Mouse (Mus musculus) cerebellum, adult 2 months (tissue): ENCODE results near the gene Cenpp. TPM values are rescaled to one million over a fixed set of nuclear protein-coding genes. Genes with fewer than 3 reads are reported as not detected.
"Not testable (repeated sequence)": the region's sequence is repeated elsewhere in the genome, so short reads cannot be mapped to it uniquely, and the experiment has no call there.

Experiments used
- DNase-seq, 2 experiments: peaks; one replicate each; pipeline ENCODE4 v3.0.0; 2021
- H3K27ac ChIP-seq: fragments of 200-500 bp; 2 replicates; pipeline ENCODE4 v1.5.1; 2012; ENCODE audit warnings: low read length, control low read depth, inconsistent platforms; ENCODE audit not compliant: insufficient read depth
- H3K27me3 ChIP-seq: fragments of 200-500 bp; 2 replicates; pipeline ENCODE4 v1.6.1; 2012; ENCODE audit warnings: inconsistent platforms, mild to moderate bottlenecking, low read length, moderate library complexity; ENCODE audit not compliant: control insufficient read depth, insufficient read depth
- H3K4me1 ChIP-seq: fragments of 200-500 bp; 2 replicates; pipeline ENCODE4 v1.6.1; 2011; ENCODE audit warnings: low read length; ENCODE audit not compliant: control insufficient read depth, insufficient read depth
- H3K4me3 ChIP-seq: fragments of 200-500 bp; replicated peaks from 2 replicates; pipeline ENCODE3; 2011; ENCODE audit warnings: mild to moderate bottlenecking, low read depth, low read length, control low read depth; ENCODE audit not compliant: insufficient read depth
- CTCF ChIP-seq: fragments of 200-500 bp; IDR thresholded peaks from 2 replicates; pipeline ENCODE4 v1.5.1; 2011; ENCODE audit warnings: low read depth, mild to moderate bottlenecking, control low read depth, low read length, moderate library complexity, borderline replicate concordance; ENCODE audit not compliant: insufficient read depth
- POLR2A ChIP-seq: fragments of 200-500 bp; IDR thresholded peaks from 2 replicates; pipeline ENCODE4 v1.6.1; 2011; ENCODE audit warnings: low read length, control low read depth, borderline replicate concordance; ENCODE audit not compliant: insufficient read depth
- WGBS: fragments of 180-500 bp; shearing (Covaris S2); methylation state at CpG from one replicate; pipeline ENCODE4 v1.1.7; 2018; 5-methylcytosine and 5-hydroxymethylcytosine counted together
- polyA plus RNA-seq: library from polyadenylated mRNA; depleted of rRNA; stranded (reverse); fragments of >200 nt; gene quantifications from 2 replicates; pipeline ENCODE4 v1.2.3, GENCODE M21; 2012

Cenpp gene
- polyA plus RNA-seq, 1 experiment = 0.98 TPM

- Histone ChIP-seq H3K27ac (no peak overlapping the region), H3K4me3 (no peak overlapping the region), H3K4me1 (no peaks in the 10 kb centered on the region), H3K27me3 (no peaks in the 10 kb centered on the region)
- TF ChIP-seq CTCF (no peak), POLR2A (no peak)
- no peak for DNase-seq
- 85% methylated on average over 2 of the region's 2 CpGs for WGBS
Measured at GRCm38 (mm10) chr13:49629076-49629475, 23.5 kb downstream of the Cenpp start.

GRCm38 (mm10) chr13:49628167-49628566 is 24.4 kb downstream of the Cenpp start:
- no peaks in the 10 kb centered on the region for H3K4me1 ChIP-seq
- H3K27me3 ChIP-seq = no peaks in the 10 kb centered on the region
- DNase-seq = no peak
- H3K4me3 ChIP-seq = no peak overlapping the region
- H3K27ac ChIP-seq = no peak overlapping the region
- TF ChIP-seq POLR2A = no peak
- no peak for TF ChIP-seq CTCF

DNA sequence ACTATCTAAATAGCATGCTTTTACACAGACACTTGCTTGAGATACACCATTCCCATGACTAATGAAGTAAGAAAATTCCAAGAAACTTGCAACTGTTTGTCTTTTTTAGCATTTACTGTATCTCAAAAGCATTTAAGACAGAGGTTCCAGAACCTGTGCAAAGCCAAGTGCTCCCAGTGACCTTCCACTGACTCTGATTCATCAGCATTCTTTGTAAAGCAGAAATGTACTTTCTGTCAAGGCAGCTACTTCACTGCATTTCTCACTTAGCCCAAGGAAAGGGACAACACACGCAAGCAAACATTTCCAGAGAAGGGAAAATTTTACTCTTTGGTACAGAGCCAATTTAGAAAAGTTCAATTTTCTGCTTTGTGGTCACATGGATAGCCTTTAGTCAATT is 29.4 kb downstream of the Cenpp start:
- no peak for DNase-seq
- Histone ChIP-seq H3K4me1 (no peaks in the 10 kb centered on the region), H3K27me3 (no peaks in the 10 kb centered on the region), H3K27ac (no peak overlapping the region), H3K4me3 (no peak overlapping the region)
- 74% methylated on average over 1 of the region's 1 CpGs for WGBS
- TF ChIP-seq POLR2A = no peak
- TF ChIP-seq CTCF = no peak

- H3K27me3 ChIP-seq = no peaks in the 10 kb centered on the region
- no peak overlapping the region for H3K4me3 ChIP-seq
- no peaks in the 10 kb centered on the region for H3K4me1 ChIP-seq
- no peak overlapping the region for H3K27ac ChIP-seq
- DNase-seq = no peak
- no peak for TF ChIP-seq CTCF
- TF ChIP-seq POLR2A = no peak
Measured at GRCm38 (mm10) chr13:49618365-49618764, 34.2 kb downstream of the Cenpp start.

DNA sequence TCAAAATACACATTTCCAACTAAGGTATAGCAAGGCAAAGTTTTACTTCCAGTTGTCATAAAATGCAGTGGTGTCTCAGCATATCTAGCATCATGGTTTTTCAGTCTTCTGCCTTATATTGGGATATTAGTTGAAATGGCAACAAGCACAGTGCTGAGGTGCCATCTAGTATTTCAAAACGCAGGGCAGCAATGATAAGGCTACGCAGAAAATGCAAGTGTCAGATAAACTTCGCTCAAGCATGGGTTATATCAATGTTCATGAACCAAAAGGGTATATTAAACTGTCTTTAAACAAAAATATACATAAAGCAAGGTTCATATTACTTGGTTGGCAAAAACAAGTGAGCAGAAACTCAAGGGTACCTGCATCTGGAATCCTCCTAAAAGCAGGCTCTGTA is 35.6 kb downstream of the Cenpp start:
- Histone ChIP-seq H3K27ac (no peak overlapping the region), H3K27me3 (no peaks in the 10 kb centered on the region), H3K4me1 (no peaks in the 10 kb centered on the region), H3K4me3 (no peak overlapping the region)
- 91% methylated on average over 3 of the region's 3 CpGs for WGBS
- TF ChIP-seq POLR2A (no peak), CTCF (no peak)
- DNase-seq = no peak

GRCm38 (mm10) chr13:49608589-49609322 is 43.8 kb downstream of the Cenpp start:
- Histone ChIP-seq H3K4me1 (no peaks in the 10 kb centered on the region), H3K27ac (no peak overlapping the region), H3K4me3 (no peak overlapping the region), H3K27me3 (no peaks in the 10 kb centered on the region)
- no peak for TF ChIP-seq CTCF
- no peak for TF ChIP-seq POLR2A
- WGBS = 71% methylated on average over 4 of the region's 4 CpGs
- DNase-seq = no peak

GRCm38 (mm10) chr13:49607714-49608113 is 44.9 kb downstream of the Cenpp start, which contains the start of gene Ogn:
Gene Ogn, plus strand, starts transcription at chr13:49608046.
- H3K4me3 ChIP-seq = no peak within 1 kb of the TSS
- TF ChIP-seq CTCF = no peak
- TF ChIP-seq POLR2A = no peak
- no peaks in the 10 kb centered on the region for H3K4me1 ChIP-seq
- no peak within 1 kb of the TSS for H3K27ac ChIP-seq
- DNase-seq = no peak
- H3K27me3 ChIP-seq = no peaks in the 10 kb centered on the region
- WGBS = 53% methylated on average over 4 of the region's 4 CpGs

GRCm38 (mm10) chr13:49603603-49604002 is 49.0 kb downstream of the Cenpp start:
- H3K4me3 ChIP-seq = no peak overlapping the region
- no peak for DNase-seq
- no peaks in the 10 kb centered on the region for H3K4me1 ChIP-seq
- no peak for TF ChIP-seq POLR2A
- no peak for TF ChIP-seq CTCF
- H3K27ac ChIP-seq = no peak overlapping the region
- no peaks in the 10 kb centered on the region for H3K27me3 ChIP-seq

- not testable (repeated sequence) for H3K4me3 ChIP-seq, H3K4me1 ChIP-seq, H3K27ac ChIP-seq, DNase-seq, H3K27me3 ChIP-seq
- WGBS = 54% methylated on average over 2 of the region's 2 CpGs
Measured at GRCm38 (mm10) chr13:49602541-49602940, 50.0 kb downstream of the Cenpp start.
